Mouse (Mus musculus): Measurements from ENCODE around the gene Omg. TPM values are rescaled to one million over a fixed set of nuclear protein-coding genes. Genes with fewer than 3 reads are reported as not detected.

The Omg gene
- total RNA-seq (2015) (0.67 and 0.98 TPM in 2 replicates), total RNA-seq (2017) (0.14 and 0.33 TPM in 2 replicates)

GRCm38 (mm10) chr11:79503845-79504244 lies at the start of gene Omg:
TSS of gene Omg (minus strand) at chr11:79504084.
- no peak for ATAC-seq (replicated peaks; ENCODE audit: poor library complexity)

GRCm38 (mm10) chr11:79552622-79553021 lies 48.7 kb upstream of the Omg start:
- peak; percentile 68 for ATAC-seq (replicated peaks; ENCODE audit: poor library complexity)

- no peak for ATAC-seq (replicated peaks; ENCODE audit: poor library complexity)
Observed at GRCm38 (mm10) chr11:79536293-79536692, 32.4 kb upstream of the Omg start.

- ATAC-seq (replicated peaks; ENCODE audit: poor library complexity): peak; percentile 27; the same call in 1 of the 2 replicates
Observed at GRCm38 (mm10) chr11:79535554-79535953, 31.7 kb upstream of the Omg start.

- no peak for ATAC-seq (replicated peaks; ENCODE audit: poor library complexity)
Observed at GRCm38 (mm10) chr11:79533950-79534690, 30.2 kb upstream of the Omg start.

- peak; percentile 64 for ATAC-seq (replicated peaks; ENCODE audit: poor library complexity)
Observed at GRCm38 (mm10) chr11:79533311-79533710, 29.4 kb upstream of the Omg start.

- no peak for ATAC-seq (replicated peaks; ENCODE audit: poor library complexity)
Observed at GRCm38 (mm10) chr11:79531485-79531884, 27.6 kb upstream of the Omg start.

GRCm38 (mm10) chr11:79530774-79531173 lies 26.9 kb upstream of the Omg start:
- ATAC-seq (replicated peaks; ENCODE audit: poor library complexity): no peak

GRCm38 (mm10) chr11:79530333-79530761 lies 26.5 kb upstream of the Omg start, which contains the start of the genes Evi2 and Evi2a:
TSS of gene Evi2 (minus strand) at chr11:79530589.
TSS of gene Evi2a (minus strand) at chr11:79530609.
- ATAC-seq (replicated peaks; ENCODE audit: poor library complexity): peak; percentile 45

- no peak for ATAC-seq (replicated peaks; ENCODE audit: poor library complexity)
Observed at GRCm38 (mm10) chr11:79529736-79530135, 25.9 kb upstream of the Omg start.

GRCm38 (mm10) chr11:79529226-79529625 lies 25.3 kb upstream of the Omg start:
- no peak for ATAC-seq (replicated peaks; ENCODE audit: poor library complexity)

GRCm38 (mm10) chr11:79528601-79529000 lies 24.7 kb upstream of the Omg start:
- no peak for ATAC-seq (replicated peaks; ENCODE audit: poor library complexity)

GRCm38 (mm10) chr11:79527739-79528384 lies 24.0 kb upstream of the Omg start:
- peak; percentile 70 for ATAC-seq (replicated peaks; ENCODE audit: poor library complexity)

- ATAC-seq (replicated peaks; ENCODE audit: poor library complexity): peak; percentile 9; the same call in 1 of the 2 replicates
Observed at GRCm38 (mm10) chr11:79527015-79527738, 23.3 kb upstream of the Omg start.

GRCm38 (mm10) chr11:79526549-79526948 lies 22.7 kb upstream of the Omg start:
- ATAC-seq (replicated peaks; ENCODE audit: poor library complexity): no peak

GRCm38 (mm10) chr11:79524310-79524575 lies 20.4 kb upstream of the Omg start:
- ATAC-seq (replicated peaks; ENCODE audit: poor library complexity): no peak

- ATAC-seq (replicated peaks; ENCODE audit: poor library complexity): peak; percentile 59
Observed at GRCm38 (mm10) chr11:79523560-79524309, 19.9 kb upstream of the Omg start, which contains the start of gene Evi2b. TSS of gene Evi2b (minus strand) at chr11:79523762.

GRCm38 (mm10) chr11:79522944-79523343 lies 19.1 kb upstream of the Omg start:
- ATAC-seq (replicated peaks; ENCODE audit: poor library complexity): no peak

- peak; percentile 65 for ATAC-seq (replicated peaks; ENCODE audit: poor library complexity)
Observed at GRCm38 (mm10) chr11:79521930-79522329, 18.0 kb upstream of the Omg start.

- no peak for ATAC-seq (replicated peaks; ENCODE audit: poor library complexity)
Observed at GRCm38 (mm10) chr11:79520772-79521171, 16.9 kb upstream of the Omg start.

GRCm38 (mm10) chr11:79519878-79520291 lies 16.0 kb upstream of the Omg start:
- ATAC-seq (replicated peaks; ENCODE audit: poor library complexity): peak; percentile 81

All from megakaryocyte progenitor cell, adult 5-6 weeks (primary cell).